Mouse (Mus musculus) mouse trophoblast stem cell (cell line): ENCODE measurements around the gene Chd1.
"Not testable (repeated sequence)": the region's sequence is repeated elsewhere in the genome, so short reads cannot be mapped to it uniquely, and the experiment has no call there.

ENCODE experiments used
- in situ Hi-C, 2 experiments: fragments of 300-500 bp; cut with MseI, MboI; formaldehyde crosslinking; loops; 2 replicates in 1 of 2; 3 replicates in 1 of 2; pipeline ENCODE4 v1.15.1; 2025

Chd1 gene

DNA sequence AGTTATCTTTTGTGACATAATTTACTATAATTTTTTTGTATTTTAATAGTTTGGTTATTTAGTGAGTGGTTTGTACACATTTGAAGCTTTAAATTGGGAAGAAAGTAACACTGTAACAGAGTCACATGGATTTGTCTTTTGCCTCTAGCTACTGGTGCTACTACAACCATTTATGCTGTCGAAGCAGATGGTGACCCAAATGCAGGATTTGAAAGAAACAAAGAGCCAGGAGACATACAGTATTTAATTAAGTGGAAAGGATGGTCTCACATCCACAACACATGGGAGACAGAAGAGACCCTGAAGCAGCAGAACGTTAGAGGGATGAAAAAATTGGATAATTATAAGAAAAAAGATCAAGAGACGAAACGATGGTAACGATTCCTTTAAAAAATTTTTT is 26.9 kb downstream of the Chd1 start:
- in situ Hi-C loops = no loop called here

DNA sequence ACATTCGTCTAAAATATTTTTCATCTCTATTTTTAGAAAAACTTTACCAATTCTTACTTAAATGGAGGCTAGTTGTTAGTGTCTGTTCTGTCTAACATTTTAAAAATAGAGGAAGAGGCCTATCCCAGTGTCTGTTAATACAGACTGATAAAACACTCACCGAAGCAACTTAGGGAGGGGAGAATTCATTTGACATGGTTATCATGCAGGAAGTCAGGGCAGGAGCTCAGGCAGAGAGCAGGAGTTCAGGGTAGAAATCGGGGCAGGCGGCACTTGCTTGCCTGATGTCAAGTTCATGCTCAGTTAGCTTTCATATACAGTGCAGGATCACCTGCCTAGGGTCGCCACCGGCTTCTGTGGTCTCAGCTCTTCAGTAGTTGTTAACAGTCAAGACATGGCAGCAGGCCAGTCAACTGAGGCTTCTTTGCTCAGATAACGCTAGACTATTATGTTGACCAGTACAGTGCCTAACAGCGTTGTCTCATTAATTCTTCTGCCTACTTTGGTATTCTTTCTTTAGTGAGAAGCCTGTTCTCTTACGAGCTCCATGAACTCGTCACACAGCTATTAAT is 32.7 kb downstream of the Chd1 start:
- in situ Hi-C loops = no loop called here

DNA sequence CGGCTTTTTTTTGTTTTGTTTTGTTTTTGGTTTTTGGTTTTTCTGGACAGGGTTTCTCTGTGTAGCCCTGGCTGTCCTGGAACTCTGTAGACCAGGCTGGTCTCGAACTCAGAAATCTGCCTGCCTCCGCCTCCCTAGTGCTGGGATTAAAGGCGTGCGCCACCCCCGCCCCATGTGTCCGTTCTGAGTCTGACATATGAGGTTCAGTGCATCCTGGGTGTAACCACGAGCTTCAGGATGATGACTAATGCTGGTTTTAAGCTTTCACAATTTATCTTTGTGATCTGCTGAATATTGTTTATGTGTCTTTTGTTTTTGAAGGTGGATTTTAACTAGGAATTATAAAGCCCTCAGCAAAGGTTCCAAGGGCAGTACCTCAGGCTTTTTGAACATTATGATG is 37.1 kb downstream of the Chd1 start:
- in situ Hi-C loops = no loop called here

DNA sequence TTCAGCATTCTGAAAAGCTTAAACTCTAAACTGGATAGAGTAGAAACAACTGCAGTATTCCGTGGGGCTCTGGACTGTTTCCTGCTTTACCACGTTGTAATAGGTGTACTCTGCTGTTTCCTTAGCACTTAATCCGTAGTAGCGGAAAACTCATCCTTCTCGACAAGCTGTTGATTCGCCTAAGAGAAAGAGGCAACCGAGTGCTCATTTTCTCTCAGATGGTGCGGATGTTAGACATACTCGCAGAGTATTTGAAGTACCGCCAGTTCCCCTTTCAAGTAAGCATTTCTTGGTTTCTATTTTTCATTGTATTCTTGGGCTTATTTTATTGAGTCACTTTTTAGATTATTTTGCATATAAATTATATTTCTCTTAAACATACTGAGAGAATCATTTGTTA is 38.2 kb downstream of the Chd1 start:
- in situ Hi-C loops = no loop called here

DNA sequence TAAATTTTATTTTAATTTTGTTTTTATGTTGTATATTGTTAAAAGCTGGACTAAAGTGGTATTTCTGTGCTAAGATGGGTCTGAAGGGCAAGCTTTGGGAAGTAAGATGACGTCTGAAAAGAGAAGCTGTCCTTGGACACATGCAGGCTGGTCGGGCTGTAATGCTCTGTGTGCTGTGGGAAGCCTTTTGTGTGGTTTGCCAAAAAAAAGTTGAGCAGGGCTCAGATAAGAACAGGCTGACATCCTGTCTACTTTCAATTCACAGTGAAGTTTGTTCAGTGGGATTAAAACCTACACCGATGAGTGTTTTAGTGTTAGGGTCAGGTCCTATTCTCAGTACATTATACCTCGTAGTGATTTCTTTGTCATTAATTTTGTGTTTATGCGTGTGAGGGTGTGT is 38.6 kb downstream of the Chd1 start:
- in situ Hi-C loops = no loop called here

DNA sequence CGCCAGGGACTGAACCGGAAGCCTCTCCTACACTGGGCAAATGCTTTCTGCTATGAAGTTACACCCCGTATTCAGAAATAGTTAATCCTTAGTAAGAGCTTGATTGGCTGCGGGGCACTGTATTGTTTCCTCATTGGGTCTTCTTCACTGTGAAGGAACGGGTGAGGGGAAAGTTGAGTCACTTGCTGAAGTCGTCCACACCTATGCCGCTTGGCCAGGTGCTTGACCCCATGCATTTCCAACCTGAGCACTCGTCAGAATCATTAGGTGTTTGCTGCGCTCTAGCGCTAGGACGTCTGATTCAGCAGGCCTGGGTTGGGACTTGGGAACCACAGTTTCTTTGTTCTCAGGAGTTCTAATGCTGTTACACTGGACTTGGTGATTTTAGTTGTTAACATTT is 41.9 kb downstream of the Chd1 start:
- in situ Hi-C loops = no loop called here

DNA sequence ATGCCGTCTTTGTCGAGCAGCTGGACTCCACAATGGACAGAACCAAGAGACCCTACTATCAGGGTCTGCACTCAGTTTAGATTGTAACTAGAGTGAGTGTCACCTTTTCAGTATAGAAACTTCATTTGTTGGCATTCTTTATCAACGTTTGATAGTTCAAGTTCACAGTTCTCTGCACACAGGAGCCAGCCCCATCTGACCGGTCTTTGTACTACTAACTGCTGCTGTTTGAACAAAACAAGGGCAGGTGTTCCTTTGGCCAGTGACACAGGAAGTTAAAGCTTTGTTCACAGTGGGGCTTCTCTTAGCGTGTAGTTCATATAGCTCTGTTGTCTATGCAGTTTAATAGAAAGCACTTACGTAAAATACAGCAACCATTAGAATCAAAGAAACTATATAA is 43.3 kb downstream of the Chd1 start:
- in situ Hi-C loops = no loop called here

DNA sequence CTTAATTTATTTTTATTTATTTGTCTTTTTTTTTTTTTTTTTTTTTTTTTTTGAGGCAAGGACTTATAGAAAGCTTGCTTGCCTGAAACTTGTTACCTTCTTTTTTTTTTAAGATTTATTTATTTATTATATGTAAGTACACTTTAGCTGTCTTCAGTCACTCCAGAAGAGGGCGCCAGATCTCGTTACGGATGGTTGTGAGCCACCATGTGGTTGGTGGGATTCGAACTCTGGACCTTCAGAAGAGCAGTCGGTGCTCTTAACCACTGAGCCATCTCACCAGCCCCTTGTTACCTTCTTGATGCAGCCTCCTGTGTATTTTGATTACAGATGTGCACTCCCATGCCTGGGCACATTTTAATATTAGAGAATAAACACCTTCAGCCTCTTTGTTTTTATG is 46.5 kb downstream of the Chd1 start:
- in situ Hi-C loops = not testable (repeated sequence)

DNA sequence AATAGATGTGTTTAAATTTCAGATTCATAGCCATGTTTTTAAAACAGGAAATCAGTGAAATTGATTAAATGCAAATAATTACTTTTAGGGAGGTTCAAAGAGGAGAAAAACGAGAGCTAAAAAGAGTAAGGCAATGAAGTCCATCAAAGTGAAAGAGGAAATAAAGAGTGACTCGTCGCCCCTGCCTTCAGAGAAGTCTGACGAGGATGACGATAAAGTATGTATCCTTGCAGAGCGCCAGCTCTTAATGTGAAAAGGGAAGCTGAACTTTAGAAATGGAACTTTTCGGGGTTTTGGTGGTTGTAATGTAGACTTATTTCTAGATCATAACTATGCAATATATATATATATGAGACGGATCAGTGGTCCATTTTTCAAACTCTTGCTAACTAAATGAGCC is 56.4 kb downstream of the Chd1 start:
- in situ Hi-C loops = no loop called here

DNA sequence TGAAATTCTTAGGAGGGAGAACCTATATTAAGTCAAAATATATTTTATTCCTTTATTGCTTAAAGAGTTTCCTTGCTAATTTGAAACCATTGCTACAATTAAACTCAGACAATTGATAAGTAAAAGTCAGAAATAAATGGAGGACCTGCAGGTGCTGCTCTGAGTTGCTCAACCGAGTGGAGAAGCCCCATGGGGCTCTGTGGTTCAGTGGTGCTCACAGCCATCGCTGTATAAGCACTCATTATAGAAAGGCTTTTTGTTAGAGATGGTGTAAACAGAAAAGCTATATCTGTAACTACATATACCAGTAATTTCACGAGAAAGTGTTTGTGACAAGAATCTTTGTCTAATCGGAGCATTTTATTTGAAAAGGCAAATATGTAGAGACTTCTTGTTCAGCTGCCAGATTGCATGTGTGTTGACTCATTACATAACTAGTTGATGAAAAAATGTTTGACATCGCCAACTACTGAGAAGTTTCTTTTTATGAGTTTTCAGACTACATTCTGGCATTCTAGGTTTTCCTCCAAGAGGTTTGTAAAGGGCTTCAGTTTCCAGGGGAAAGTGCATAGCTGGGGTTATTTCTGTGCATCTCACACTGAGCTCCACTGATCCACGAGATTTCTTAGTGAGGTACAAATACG is 64.4 kb downstream of the Chd1 start:
- in situ Hi-C loops = no loop called here

DNA sequence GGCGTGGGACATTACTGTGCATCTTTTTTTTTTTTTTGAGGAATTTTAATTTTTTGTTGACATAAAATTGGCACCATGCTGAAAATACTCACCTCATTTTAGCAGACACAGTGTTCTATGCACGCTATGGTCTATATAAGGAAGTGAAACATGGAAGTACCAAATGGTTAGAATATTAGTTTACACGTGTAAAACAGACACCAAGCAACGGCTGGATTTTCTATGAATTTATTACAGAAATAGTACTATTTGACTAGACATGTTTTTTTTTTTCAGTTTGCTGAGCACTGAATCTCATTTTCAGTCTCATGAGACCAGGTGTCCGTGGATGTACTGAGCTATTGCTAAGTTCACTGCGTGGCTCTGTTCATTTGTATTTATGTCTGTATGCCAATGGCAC is 69.2 kb downstream of the Chd1 start:
- in situ Hi-C loops = no loop called here

DNA sequence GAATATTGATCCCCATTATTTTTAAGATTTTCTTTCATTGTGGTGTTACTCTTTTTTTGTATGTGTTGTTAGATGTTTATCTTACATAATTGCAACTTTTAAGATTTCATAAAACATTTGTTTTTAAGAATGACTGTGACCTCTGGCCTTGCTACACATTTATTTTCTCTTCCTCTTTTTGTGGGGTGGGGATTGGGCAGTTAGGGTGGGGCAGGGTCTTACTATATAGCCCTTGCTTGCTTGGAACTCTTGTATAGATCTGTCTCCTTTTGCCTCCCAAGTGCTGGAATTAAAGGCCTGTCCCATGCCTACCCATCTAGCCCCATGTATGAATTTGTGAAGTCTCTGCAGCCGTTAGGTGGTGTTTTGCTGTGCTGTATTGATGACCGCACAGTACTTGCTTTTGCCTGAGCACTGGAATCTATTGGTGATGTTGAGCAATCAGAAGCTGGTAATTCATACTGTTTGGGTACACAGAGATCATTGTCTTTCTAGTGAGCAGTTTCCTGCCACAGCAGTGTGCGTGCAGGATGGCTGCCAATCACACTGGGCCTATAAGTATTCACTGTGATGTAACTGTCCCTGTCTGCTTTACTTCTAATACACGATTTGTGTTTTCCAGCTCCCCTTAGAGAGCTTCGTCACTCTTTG is 69.9 kb downstream of the Chd1 start:
- in situ Hi-C loops = no loop called here

DNA sequence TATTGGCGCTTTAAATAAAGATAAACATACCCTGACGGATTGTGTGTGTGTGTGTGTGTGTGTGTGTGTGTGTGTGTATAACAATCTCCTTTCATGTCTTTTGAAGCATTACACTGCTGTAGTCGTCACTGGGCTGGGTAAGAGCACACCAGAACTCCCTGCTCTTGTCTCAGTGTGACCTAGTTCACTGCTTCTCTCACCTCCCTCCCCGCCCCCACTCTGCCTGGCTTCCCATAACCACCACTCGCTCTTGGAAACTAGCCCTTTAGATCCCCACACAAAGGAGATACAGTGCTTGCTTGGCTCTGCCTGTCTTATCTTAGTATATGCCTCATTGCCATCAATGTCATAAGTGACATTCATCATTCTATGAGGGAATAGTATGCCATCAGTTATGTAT is 71.6 kb downstream of the Chd1 start:
- in situ Hi-C loops = no loop called here

DNA sequence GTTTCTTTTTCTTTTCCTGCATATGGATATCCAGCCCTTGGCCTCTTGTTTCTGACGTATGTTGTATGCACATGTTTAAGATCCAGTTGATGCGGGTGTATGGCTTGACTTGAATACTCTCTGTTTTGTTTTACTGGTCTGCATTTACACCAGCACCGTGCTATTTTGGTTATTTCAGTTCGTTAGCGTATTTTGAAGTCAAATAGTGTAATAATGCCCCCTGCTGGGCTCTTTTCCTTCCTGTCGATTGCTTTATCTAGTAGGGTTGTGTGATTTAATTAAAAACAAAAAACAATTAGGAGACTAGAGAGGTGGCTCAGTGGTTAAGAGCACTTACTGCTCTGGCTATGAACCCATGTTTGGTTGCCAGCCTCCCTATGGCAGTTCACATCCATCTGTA is 73.2 kb downstream of the Chd1 start:
- in situ Hi-C loops = no loop called here

DNA sequence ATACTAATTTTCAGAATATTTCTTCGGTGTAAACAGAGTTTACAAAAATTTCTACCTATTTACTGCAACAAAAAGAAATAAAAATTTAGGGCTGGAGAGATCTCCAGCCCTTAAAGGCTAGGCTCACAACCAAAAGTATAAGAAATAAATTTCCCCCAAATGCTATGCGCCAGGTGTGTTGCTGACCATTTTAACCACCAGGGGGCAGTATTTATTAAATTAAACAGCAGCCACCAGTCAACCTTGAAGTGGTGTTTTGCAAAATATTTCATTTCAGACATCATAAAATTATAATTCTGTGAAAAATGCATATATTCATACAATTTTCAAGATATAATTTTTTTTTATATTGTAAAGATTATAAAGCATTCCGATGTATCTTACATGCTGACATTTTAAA is 82.3 kb downstream of the Chd1 start:
- in situ Hi-C loops = no loop called here

DNA sequence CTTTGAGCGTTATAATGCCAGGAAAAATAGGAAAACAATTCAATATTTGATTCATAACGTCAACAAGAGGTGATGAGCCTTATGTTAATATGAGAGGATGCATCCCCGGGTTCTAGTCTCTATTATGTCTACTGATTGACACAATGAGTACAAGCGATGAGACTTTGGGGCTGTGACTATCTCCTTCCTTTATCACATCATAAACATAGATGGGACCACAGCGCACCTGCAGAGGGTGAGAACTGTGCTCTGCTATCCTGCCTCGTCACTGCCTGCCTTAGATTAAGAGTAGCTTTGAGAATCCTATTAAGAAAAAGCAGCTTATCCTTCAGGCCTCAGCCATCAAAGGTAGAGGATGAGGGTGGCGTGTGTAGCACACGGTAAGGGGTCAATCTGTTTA is 85.9 kb downstream of the Chd1 start:
- in situ Hi-C loops = no loop called here

DNA sequence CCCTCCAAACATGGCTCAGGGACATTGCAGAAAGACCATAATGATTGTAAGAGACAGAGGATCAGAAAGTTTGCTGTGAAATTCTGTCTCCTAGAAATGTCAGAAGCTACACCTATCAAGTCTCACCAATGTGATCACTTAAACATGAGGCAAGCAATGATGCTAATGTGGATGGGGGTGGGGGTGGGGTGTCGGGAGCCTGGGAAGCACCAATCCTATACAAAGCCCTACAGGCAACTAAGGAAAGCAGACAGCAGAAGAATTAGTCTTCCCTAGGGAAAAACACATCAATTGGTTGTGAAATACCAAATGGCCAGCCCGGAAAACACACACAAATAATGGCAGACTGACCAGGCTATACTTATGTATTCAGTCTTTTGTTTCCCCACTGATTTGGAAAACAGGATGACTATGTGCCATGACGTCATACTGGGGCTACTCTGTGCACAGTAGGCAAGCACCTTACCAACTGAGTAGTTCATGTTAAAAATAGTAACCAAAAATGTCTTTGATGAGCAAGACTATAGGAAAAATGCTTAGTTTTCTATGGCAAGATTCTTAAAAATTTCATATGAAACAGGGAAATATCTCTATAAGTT is 94.5 kb downstream of the Chd1 start:
- in situ Hi-C loops = no loop called here

DNA sequence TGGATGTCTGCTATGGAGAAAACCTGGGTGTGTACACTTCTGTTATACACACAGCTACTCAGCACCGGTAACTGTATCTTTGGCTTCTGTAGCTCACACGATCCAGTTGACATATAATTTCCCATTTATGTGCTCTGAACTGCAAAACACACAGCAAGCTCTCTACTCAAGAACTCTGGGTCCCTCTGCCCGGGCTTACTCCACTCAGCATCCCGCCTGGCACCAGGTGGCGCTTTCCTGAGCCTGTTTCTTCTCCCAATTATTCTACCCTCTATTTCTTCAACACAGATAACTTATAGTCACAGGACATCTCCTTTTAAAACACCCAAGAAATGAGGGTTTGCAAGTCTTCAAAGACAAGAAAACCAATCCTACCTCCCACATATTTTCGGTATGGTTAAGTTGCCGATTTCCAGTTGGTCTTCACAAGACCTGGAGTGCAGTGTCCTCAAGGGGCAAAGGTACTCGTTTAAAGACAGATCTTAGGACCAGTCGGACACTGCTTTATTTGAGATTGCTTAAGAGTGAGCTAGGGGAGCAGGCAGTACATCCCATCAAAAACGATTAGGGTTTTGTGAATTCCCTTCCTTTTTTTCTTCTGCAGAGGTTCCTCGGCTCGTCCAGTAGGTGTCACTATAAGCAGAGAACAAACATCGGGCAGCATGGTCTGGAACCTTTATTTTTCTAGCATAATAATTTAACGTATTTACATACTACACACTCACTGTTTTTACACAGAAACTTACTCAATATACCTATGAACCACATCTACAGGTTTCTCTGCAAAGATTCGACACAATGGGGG is 99.4 kb downstream of the Chd1 start:
- in situ Hi-C loops = no loop called here

DNA sequence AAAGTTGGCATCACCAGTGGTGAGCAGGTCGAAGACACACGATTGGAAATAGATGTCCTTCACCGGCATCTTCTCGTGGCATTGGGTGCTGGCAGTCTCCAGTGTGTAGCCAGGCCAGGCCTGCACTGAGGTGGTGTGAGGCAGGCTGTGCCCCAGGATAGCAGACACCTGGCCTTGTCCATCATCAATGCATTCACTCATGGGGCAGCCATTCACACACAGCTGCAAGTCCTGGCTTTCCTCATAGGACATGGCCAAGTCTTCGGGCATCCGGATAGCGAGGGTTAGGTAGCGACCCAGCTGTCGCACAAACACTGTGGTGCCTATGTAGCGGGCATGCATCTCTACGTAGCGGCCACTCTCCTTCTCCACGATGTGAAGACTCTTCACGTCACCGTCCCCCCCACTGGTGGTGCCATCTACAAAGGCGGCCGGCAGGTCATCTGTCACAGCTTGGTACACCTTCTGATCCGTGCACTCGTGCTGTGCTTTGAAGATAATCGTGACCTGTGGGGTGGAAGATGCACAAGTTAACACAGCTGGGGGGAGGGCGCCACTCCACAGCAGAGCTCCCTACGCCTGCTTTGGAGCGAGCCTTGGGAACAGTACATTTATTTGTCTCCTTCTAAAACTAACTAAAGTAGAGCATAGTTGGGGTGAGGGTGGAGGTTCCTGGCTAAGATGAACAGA is 102.7 kb downstream of the Chd1 start:
- in situ Hi-C loops = no loop called here

DNA sequence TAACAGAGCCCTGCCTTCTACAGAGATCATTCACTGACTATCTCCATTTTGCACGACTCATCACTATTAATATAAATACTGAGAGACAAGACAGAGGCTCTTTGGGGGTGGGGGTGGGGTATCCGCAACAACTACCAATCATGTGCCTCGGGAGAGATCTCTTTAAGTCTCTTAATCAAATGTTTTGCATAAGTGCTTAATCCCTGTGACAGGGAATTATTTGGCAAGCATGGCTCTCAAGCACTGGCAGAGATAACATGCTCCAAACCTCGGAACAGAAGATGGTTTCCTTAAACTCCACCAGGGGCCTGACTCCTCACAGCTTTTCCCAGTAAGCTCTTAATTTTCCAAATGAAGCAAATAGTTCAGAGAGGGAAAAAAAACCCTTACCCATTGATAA is 103.2 kb downstream of the Chd1 start:
- in situ Hi-C loops = no loop called here

DNA sequence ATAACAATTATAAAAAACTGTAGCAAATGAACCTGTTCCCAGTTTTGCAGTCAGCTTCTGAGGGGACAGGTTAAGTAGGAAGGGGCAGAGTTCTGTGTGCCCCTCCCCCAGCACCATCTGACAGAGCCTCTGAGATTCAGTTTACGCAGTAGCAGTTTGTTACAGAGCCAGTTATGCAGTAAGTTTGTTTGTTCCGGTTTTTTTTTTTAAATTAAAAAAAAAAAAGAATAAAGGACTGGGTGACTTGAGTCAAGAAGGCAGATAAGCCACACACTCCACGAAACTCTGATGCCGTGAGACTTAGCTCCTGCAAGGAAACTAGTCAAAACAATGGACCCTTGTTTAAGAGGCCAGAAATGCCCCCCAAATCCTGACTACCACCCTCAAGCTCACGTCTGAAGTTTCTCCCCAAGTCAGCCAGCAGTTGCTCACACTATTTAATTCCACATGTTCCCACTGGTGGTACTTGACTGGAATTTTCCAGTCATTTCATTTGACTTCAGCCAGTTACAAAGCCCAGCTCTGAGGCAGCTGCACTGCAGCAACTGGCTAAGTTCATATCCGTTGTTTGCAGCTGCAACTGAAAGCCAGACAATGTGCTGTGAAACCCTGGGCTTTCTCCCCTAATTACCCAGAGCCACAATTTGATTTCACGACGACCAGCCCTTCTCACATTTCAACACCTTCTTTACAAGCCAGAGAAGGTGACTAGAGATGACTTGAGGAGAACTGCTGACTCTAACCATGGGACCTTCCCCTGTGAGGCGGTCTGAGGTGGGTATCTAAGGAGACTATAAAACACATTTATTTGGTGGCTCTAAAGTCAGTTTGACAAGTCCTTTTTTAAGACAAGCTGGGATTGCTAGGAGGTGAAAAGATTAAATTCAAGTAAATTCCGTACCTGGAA is 104.0 kb downstream of the Chd1 start:
- in situ Hi-C loops = no loop called here
